Mouse (Mus musculus): ENCODE data around the gene Catsper1. TPM values are rescaled to one million over a fixed set of nuclear protein-coding genes. Genes with fewer than 3 reads are reported as not detected.

The Catsper1 gene
- total and polyA plus RNA-seq, 2 experiments: not detected

DNA sequence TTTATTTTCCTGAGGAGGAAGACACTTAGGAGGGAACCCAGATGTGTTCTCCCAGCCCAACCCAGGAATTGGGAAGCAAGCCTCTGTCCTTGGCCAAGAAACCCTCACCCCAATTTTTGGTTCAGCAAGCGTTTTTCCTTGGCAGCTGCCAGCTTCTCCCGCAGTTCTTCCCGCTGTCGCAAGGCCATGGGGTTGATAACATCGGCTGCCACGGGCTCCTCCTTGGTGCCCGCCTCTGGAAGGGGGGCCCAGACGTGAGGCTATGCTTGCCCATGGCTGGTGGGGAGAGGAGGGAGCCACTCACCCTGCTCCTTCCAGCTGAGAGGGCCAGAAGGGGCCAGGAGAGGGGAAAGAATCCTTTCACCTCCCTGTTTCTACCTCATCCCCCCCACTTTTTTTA lies 49.2 kb downstream of the Catsper1 start:
- Histone ChIP-seq H3K79me2 (ENCODE audit: control insufficient read depth, insufficient read depth, low read length) (peaks cover 16% of the 10 kb centered on the region), H3K4me1 (ENCODE audit: control insufficient read depth, insufficient read depth, low read length) (peaks cover 10% of the 10 kb centered on the region), H3K36me3 (ENCODE audit: control insufficient read depth, insufficient read depth, low read length) (peaks cover 14% of the 10 kb centered on the region), H3K27me3 (ENCODE audit: control insufficient read depth, insufficient read depth, low read length) (no peaks in the 10 kb centered on the region), H3K4me3 (ENCODE audit: insufficient read depth, low read depth, low read length) (no peak overlapping the region), H3K9ac (ENCODE audit: low read depth, low read length) (no peak overlapping the region), H3K27ac (replicated peaks; ENCODE audit: insufficient read depth, low read depth, low read length) (no peak overlapping the region)
- WGBS: 93% methylated on average over 8 of the region's 8 CpGs
- no peak for DNase-seq (ENCODE audit: extremely low read depth, low read depth, low spot score)
- TF ChIP-seq POLR2A (IDR thresholded peaks at IDR 0.05; ENCODE audit: extremely low read depth, insufficient read depth, low read length) (no peak), CTCF (IDR thresholded peaks at IDR 0.05; ENCODE audit: low read depth, low read length) (no peak)

- H3K9ac ChIP-seq (ENCODE audit: low read depth, low read length): peak overlapping the region; percentile 91
- WGBS: under 1% methylated on average over 38 of the region's 43 CpGs
- H3K27me3 ChIP-seq (ENCODE audit: control insufficient read depth, insufficient read depth, low read length): no peaks in the 10 kb centered on the region
- no peaks in the 10 kb centered on the region for H3K36me3 ChIP-seq (ENCODE audit: control insufficient read depth, insufficient read depth, low read length)
- H3K4me3 ChIP-seq (ENCODE audit: insufficient read depth, low read depth, low read length): peak overlapping the region; percentile 86
- H3K79me2 ChIP-seq (ENCODE audit: control insufficient read depth, insufficient read depth, low read length): peaks cover 16% of the 10 kb centered on the region
- H3K27ac ChIP-seq (replicated peaks; ENCODE audit: insufficient read depth, low read depth, low read length): peak overlapping the region; percentile 54; the same call in 1 of the 2 replicates
- TF ChIP-seq CTCF (IDR thresholded peaks at IDR 0.05; ENCODE audit: low read depth, low read length): no peak
- TF ChIP-seq POLR2A (IDR thresholded peaks at IDR 0.05; ENCODE audit: extremely low read depth, insufficient read depth, low read length): no peak
- peaks cover 10% of the 10 kb centered on the region for H3K4me1 ChIP-seq (ENCODE audit: control insufficient read depth, insufficient read depth, low read length)
- DNase-seq (ENCODE audit: extremely low read depth, low read depth, low spot score): no peak
Measured at GRCm38 (mm10) chr19:5388011-5388441, 52.5 kb downstream of the Catsper1 start.

DNA sequence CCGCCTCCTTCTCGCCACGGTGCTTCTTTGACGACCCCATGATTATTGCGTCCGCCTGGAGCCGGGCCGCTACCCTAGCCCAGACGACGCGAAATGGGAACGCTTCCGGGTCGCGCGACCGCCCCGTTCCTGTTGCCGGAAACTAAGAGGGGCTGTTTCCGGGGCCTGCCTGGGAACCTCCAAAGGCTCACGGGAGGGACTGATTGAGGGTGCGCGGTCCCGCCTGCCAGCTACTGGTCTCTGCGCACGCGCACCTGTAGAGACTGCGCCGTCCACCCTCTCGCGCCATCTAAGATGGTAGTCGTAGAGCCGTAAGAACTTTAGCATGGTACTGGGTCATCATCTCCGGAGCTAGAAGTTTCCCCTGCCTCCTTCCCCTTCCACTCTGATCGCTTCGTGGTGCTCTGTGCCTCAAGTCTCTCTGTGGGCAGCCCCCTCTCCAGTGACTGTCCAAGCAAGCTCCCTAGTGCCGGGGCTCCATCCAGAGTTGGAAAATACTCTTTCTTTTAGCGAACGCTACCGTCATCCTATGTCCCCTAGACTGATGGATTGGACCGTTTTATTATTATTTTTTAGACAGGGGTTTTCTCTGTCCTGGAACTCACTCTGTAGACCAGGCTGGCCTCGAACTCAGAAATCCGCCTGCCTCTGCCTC lies 53.2 kb downstream of the Catsper1 start, which contains the start of gene Sart1:
Gene Sart1, minus strand, starts transcription at position 116 of the 655 bp plus-strand sequence.
- peak within 1 kb of the TSS; percentile 91 for H3K9ac ChIP-seq (ENCODE audit: low read depth, low read length)
- H3K27ac ChIP-seq (replicated peaks; ENCODE audit: insufficient read depth, low read depth, low read length): peak within 1 kb of the TSS; percentile 64
- H3K4me1 ChIP-seq (ENCODE audit: control insufficient read depth, insufficient read depth, low read length): peaks cover 10% of the 10 kb centered on the region
- H3K4me3 ChIP-seq (ENCODE audit: insufficient read depth, low read depth, low read length): peak within 1 kb of the TSS; percentile 86
- no peaks in the 10 kb centered on the region for H3K36me3 ChIP-seq (ENCODE audit: control insufficient read depth, insufficient read depth, low read length)
- under 1% methylated on average over 43 of the region's 43 CpGs for WGBS
- peak; percentile 72 for TF ChIP-seq POLR2A (IDR thresholded peaks at IDR 0.05; ENCODE audit: extremely low read depth, insufficient read depth, low read length)
- TF ChIP-seq CTCF (IDR thresholded peaks at IDR 0.05; ENCODE audit: low read depth, low read length): no peak
- peaks cover 16% of the 10 kb centered on the region for H3K79me2 ChIP-seq (ENCODE audit: control insufficient read depth, insufficient read depth, low read length)
- DNase-seq (ENCODE audit: extremely low read depth, low read depth, low spot score): peak; percentile 87
- H3K27me3 ChIP-seq (ENCODE audit: control insufficient read depth, insufficient read depth, low read length): no peaks in the 10 kb centered on the region

DNA sequence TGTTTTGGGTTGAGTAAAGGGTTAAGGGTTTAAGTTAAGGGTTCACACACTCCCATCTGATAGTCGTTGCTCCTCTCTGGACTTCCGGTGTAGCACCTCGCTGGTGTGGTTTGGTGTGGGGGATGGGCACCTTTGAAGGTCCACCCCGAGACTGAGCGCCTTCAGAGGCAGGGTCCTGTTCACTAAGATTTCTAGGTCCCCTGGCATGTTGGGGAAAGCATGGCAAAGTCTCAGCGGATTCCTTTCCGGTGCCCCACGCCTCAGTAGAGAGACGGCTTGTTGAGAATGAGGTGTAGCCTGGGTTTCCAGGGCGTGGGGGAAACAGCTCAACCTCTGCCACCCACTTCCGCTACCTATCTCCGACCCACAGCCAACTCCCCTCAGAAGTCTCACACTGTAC lies 54.1 kb downstream of the Catsper1 start:
- no peaks in the 10 kb centered on the region for H3K36me3 ChIP-seq (ENCODE audit: control insufficient read depth, insufficient read depth, low read length)
- peaks cover 10% of the 10 kb centered on the region for H3K4me1 ChIP-seq (ENCODE audit: control insufficient read depth, insufficient read depth, low read length)
- TF ChIP-seq POLR2A (IDR thresholded peaks at IDR 0.05; ENCODE audit: extremely low read depth, insufficient read depth, low read length) (0 out of 2 replicates have a peak, but pooled peaks have one; percentile 11), CTCF (IDR thresholded peaks at IDR 0.05; ENCODE audit: low read depth, low read length) (no peak)
- H3K27me3 ChIP-seq (ENCODE audit: control insufficient read depth, insufficient read depth, low read length): no peaks in the 10 kb centered on the region
- H3K79me2 ChIP-seq (ENCODE audit: control insufficient read depth, insufficient read depth, low read length): peaks cover 16% of the 10 kb centered on the region
- H3K9ac ChIP-seq (ENCODE audit: low read depth, low read length): peak overlapping the region; percentile 61
- H3K27ac ChIP-seq (replicated peaks; ENCODE audit: insufficient read depth, low read depth, low read length): peak overlapping the region; percentile 35
- peak; percentile 59 for DNase-seq (ENCODE audit: extremely low read depth, low read depth, low spot score)
- H3K4me3 ChIP-seq (ENCODE audit: insufficient read depth, low read depth, low read length): peak overlapping the region; percentile 47
- WGBS: 3% methylated on average over 12 of the region's 12 CpGs

- Histone ChIP-seq H3K4me1 (ENCODE audit: control insufficient read depth, insufficient read depth, low read length) (peaks cover 10% of the 10 kb centered on the region), H3K27ac (replicated peaks; ENCODE audit: insufficient read depth, low read depth, low read length) (no peak overlapping the region), H3K9ac (ENCODE audit: low read depth, low read length) (no peak overlapping the region), H3K79me2 (ENCODE audit: control insufficient read depth, insufficient read depth, low read length) (peaks cover 16% of the 10 kb centered on the region), H3K27me3 (ENCODE audit: control insufficient read depth, insufficient read depth, low read length) (no peaks in the 10 kb centered on the region), H3K4me3 (ENCODE audit: insufficient read depth, low read depth, low read length) (no peak overlapping the region), H3K36me3 (ENCODE audit: control insufficient read depth, insufficient read depth, low read length) (no peaks in the 10 kb centered on the region)
- WGBS: 79% methylated on average over 8 of the region's 8 CpGs
- TF ChIP-seq CTCF (IDR thresholded peaks at IDR 0.05; ENCODE audit: low read depth, low read length) (no peak), POLR2A (IDR thresholded peaks at IDR 0.05; ENCODE audit: extremely low read depth, insufficient read depth, low read length) (no peak)
- no peak for DNase-seq (ENCODE audit: extremely low read depth, low read depth, low spot score)
Measured at GRCm38 (mm10) chr19:5390416-5390815, 54.9 kb downstream of the Catsper1 start.

DNA sequence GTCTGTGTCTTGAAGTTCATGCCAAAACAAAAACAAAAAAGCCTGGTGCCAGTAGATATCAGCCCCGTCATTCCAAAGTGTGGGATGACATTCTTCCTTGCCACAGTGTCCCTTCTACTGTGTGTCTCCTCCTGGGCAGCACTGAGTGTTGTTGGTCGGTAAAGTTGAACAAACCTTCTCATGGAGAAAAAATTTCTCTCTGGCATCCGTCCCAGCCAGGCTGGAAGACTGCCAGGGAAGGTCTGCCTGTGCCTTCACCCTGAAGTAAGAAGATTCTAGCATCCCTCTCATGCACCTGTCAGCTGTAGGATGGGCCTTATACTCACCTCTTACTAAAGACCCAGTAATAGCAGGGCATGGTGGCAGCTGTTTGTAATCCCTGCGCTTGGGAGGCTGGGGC lies 57.4 kb downstream of the Catsper1 start:
- H3K36me3 ChIP-seq (ENCODE audit: control insufficient read depth, insufficient read depth, low read length): no peaks in the 10 kb centered on the region
- H3K27me3 ChIP-seq (ENCODE audit: control insufficient read depth, insufficient read depth, low read length): no peaks in the 10 kb centered on the region
- no peak overlapping the region for H3K4me3 ChIP-seq (ENCODE audit: insufficient read depth, low read depth, low read length)
- TF ChIP-seq CTCF (IDR thresholded peaks at IDR 0.05; ENCODE audit: low read depth, low read length) (no peak), POLR2A (IDR thresholded peaks at IDR 0.05; ENCODE audit: extremely low read depth, insufficient read depth, low read length) (no peak)
- peaks cover 2% of the 10 kb centered on the region for H3K4me1 ChIP-seq (ENCODE audit: control insufficient read depth, insufficient read depth, low read length)
- H3K79me2 ChIP-seq (ENCODE audit: control insufficient read depth, insufficient read depth, low read length): peaks cover 6% of the 10 kb centered on the region
- H3K9ac ChIP-seq (ENCODE audit: low read depth, low read length): no peak overlapping the region
- no peak for DNase-seq (ENCODE audit: extremely low read depth, low read depth, low spot score)
- WGBS: 28% methylated on average over 4 of the region's 4 CpGs
- H3K27ac ChIP-seq (replicated peaks; ENCODE audit: insufficient read depth, low read depth, low read length): no peak overlapping the region

Other genes starting within 250 kb of the Catsper1 start
- gene Yif1a, start 247.2 kb upstream of the Catsper1 start, total RNA-seq (2014; rRNA removed): 79.3 and 85.7 TPM in 2 replicates
- gene Yif1a, start 247.2 kb upstream of the Catsper1 start, polyA plus RNA-seq (2012; rRNA removed): 188 and 215 TPM in 2 replicates
- gene Cnih2, start 237.2 kb upstream of the Catsper1 start, total RNA-seq (2014; rRNA removed): not detected in 2 replicates
- gene Cnih2, start 237.2 kb upstream of the Catsper1 start, polyA plus RNA-seq (2012; rRNA removed): 0.12 and 0.19 TPM in 2 replicates
- gene Rab1b, start 228.7 kb upstream of the Catsper1 start, total RNA-seq (2014; rRNA removed): 82.1 and 98.7 TPM in 2 replicates
- 165 and 169 TPM in 2 replicates for gene Rab1b, start 228.7 kb upstream of the Catsper1 start, polyA plus RNA-seq (2012; rRNA removed)
- 2.4 and 4.6 TPM in 2 replicates for gene Klc2, start 217.2 kb upstream of the Catsper1 start, total RNA-seq (2014; rRNA removed)
- gene Klc2, start 217.2 kb upstream of the Catsper1 start, polyA plus RNA-seq (2012; rRNA removed): 8.7 and 12.3 TPM in 2 replicates
- 1.1 and 3.3 TPM in 2 replicates for gene Pacs1, start 62.6 kb upstream of the Catsper1 start, total RNA-seq (2014; rRNA removed)
- 2.4 and 3.0 TPM in 2 replicates for gene Pacs1, start 62.6 kb upstream of the Catsper1 start, polyA plus RNA-seq (2012; rRNA removed)
- gene Sf3b2, start 40.3 kb upstream of the Catsper1 start, total RNA-seq (2014; rRNA removed): 58.1 and 60.0 TPM in 2 replicates
- gene Sf3b2, start 40.3 kb upstream of the Catsper1 start, polyA plus RNA-seq (2012; rRNA removed): 60.8 and 61.4 TPM in 2 replicates
- not detected in 2 replicates for gene Gal3st3, start 37.4 kb upstream of the Catsper1 start, total RNA-seq (2014; rRNA removed)
- gene Gal3st3, start 37.4 kb upstream of the Catsper1 start, polyA plus RNA-seq (2012; rRNA removed): not detected in 2 replicates
- not detected in 2 replicates for gene Cst6, start 13.8 kb downstream of the Catsper1 start, total RNA-seq (2014; rRNA removed)
- not detected in 2 replicates for gene Cst6, start 13.8 kb downstream of the Catsper1 start, polyA plus RNA-seq (2012; rRNA removed)
- 12.7 and 14.0 TPM in 2 replicates for gene Eif1ad, start 31.0 kb downstream of the Catsper1 start, total RNA-seq (2014; rRNA removed)
- gene Eif1ad, start 31.0 kb downstream of the Catsper1 start, polyA plus RNA-seq (2012; rRNA removed): 23.9 and 25.9 TPM in 2 replicates
- 20.2 and 21.5 TPM in 2 replicates for gene Banf1, start 31.4 kb downstream of the Catsper1 start, total RNA-seq (2014; rRNA removed)
- gene Banf1, start 31.4 kb downstream of the Catsper1 start, polyA plus RNA-seq (2012; rRNA removed): 68.5 and 71.2 TPM in 2 replicates
- 17.5 and 23.2 TPM in 2 replicates for gene Sart1, start 53.0 kb downstream of the Catsper1 start, total RNA-seq (2014; rRNA removed)
- gene Sart1, start 53.0 kb downstream of the Catsper1 start, polyA plus RNA-seq (2012; rRNA removed): 8.3 TPM in 2 replicates
- not detected in 2 replicates for gene Tsga10ip, start 66.8 kb downstream of the Catsper1 start, total RNA-seq (2014; rRNA removed)
- 0.41 TPM in 1 of 2 replicates, not detected in the other for gene Tsga10ip, start 66.8 kb downstream of the Catsper1 start, polyA plus RNA-seq (2012; rRNA removed)
- 67.4 and 80.5 TPM in 2 replicates for gene Drap1, start 89.2 kb downstream of the Catsper1 start, total RNA-seq (2014; rRNA removed)
- gene Drap1, start 89.2 kb downstream of the Catsper1 start, polyA plus RNA-seq (2012; rRNA removed): 57.1 and 59.2 TPM in 2 replicates
- gene AI837181, start 89.4 kb downstream of the Catsper1 start, total RNA-seq (2014; rRNA removed): 7.8 and 11.5 TPM in 2 replicates
- gene AI837181, start 89.4 kb downstream of the Catsper1 start, polyA plus RNA-seq (2012; rRNA removed): 34.1 and 36.6 TPM in 2 replicates
- gene Fosl1, start 111.8 kb downstream of the Catsper1 start, total RNA-seq (2014; rRNA removed): not detected in 2 replicates
- gene Fosl1, start 111.8 kb downstream of the Catsper1 start, polyA plus RNA-seq (2012; rRNA removed): not detected in 2 replicates
- gene Ccdc85b, start 122.2 kb downstream of the Catsper1 start, total RNA-seq (2014; rRNA removed): 2.7 and 3.3 TPM in 2 replicates
- 2.4 and 2.6 TPM in 2 replicates for gene Ccdc85b, start 122.2 kb downstream of the Catsper1 start, polyA plus RNA-seq (2012; rRNA removed)
- 25.8 and 32.0 TPM in 2 replicates for gene Fibp, start 124.9 kb downstream of the Catsper1 start, total RNA-seq (2014; rRNA removed)
- gene Fibp, start 124.9 kb downstream of the Catsper1 start, polyA plus RNA-seq (2012; rRNA removed): 38.5 and 46.6 TPM in 2 replicates
- 0.37 and 0.40 TPM in 2 replicates for gene Ctsw, start 132.8 kb downstream of the Catsper1 start, total RNA-seq (2014; rRNA removed)
- 1.1 and 1.5 TPM in 2 replicates for gene Ctsw, start 132.8 kb downstream of the Catsper1 start, polyA plus RNA-seq (2012; rRNA removed)
- 4.0 and 4.3 TPM in 2 replicates for gene Efemp2, start 138.2 kb downstream of the Catsper1 start, total RNA-seq (2014; rRNA removed)
- 7.7 and 8.5 TPM in 2 replicates for gene Efemp2, start 138.2 kb downstream of the Catsper1 start, polyA plus RNA-seq (2012; rRNA removed)
- 8.1 and 10.9 TPM in 2 replicates for gene Mus81, start 152.7 kb downstream of the Catsper1 start, total RNA-seq (2014; rRNA removed)
- gene Mus81, start 152.7 kb downstream of the Catsper1 start, polyA plus RNA-seq (2012; rRNA removed): 21.2 and 22.9 TPM in 2 replicates
- 117 and 122 TPM in 2 replicates for gene Cfl1, start 154.7 kb downstream of the Catsper1 start, total RNA-seq (2014; rRNA removed)
- 177 and 193 TPM in 2 replicates for gene Cfl1, start 154.7 kb downstream of the Catsper1 start, polyA plus RNA-seq (2012; rRNA removed)
- 0.83 and 0.87 TPM in 2 replicates for gene 1700020D05Rik, start 168.0 kb downstream of the Catsper1 start, total RNA-seq (2014; rRNA removed)
- 0.30 and 0.59 TPM in 2 replicates for gene 1700020D05Rik, start 168.0 kb downstream of the Catsper1 start, polyA plus RNA-seq (2012; rRNA removed)
- gene Snx32, start 174.8 kb downstream of the Catsper1 start, total RNA-seq (2014; rRNA removed): 1.6 and 1.8 TPM in 2 replicates
- 4.1 and 4.5 TPM in 2 replicates for gene Snx32, start 174.8 kb downstream of the Catsper1 start, polyA plus RNA-seq (2012; rRNA removed)
- not detected in 2 replicates for gene Ovol1, start 224.9 kb downstream of the Catsper1 start, total RNA-seq (2014; rRNA removed)
- 0.12 TPM in 1 of 2 replicates, not detected in the other for gene Ovol1, start 224.9 kb downstream of the Catsper1 start, polyA plus RNA-seq (2012; rRNA removed)
- 2.7 and 2.8 TPM in 2 replicates for gene Ap5b1, start 232.3 kb downstream of the Catsper1 start, total RNA-seq (2014; rRNA removed)
- gene Ap5b1, start 232.3 kb downstream of the Catsper1 start, polyA plus RNA-seq (2012; rRNA removed): 3.4 and 5.3 TPM in 2 replicates

Measured in liver, adult 2 months (tissue).